Mouse (Mus musculus): ENCODE results near the gene Gm5737. TPM values are rescaled to one million over a fixed set of nuclear protein-coding genes. Genes with fewer than 3 reads are reported as not detected.

Gene Gm5737
- polyA plus RNA-seq (2015; fragmentation: Nextera tagmentation; extraction: Ambion mirVana) = 0.30 and 0.56 TPM in 2 replicates

GRCm38 (mm10) chr7:120811834-120812415, at the start of gene Gm5737:
Gm5737 (plus strand) TSS chr7:120812365.

GRCm38 (mm10) chr7:120842345-120843036, 30.3 kb downstream of the Gm5737 start, which contains the start of gene Eef2k:
Eef2k (plus strand) TSS chr7:120842831.

Other genes with a start within 250 kb of the Gm5737 start
- 464 and 493 TPM in 2 replicates for gene Uqcrc2, start 177.2 kb upstream of the Gm5737 start, polyA plus RNA-seq (2015; fragmentation: Nextera tagmentation; extraction: Ambion mirVana)
- 0.21 and 0.52 TPM in 2 replicates for gene Pdzd9, start 142.0 kb upstream of the Gm5737 start, polyA plus RNA-seq (2015; fragmentation: Nextera tagmentation; extraction: Ambion mirVana)
- 8.5 and 10.4 TPM in 2 replicates for gene Mosmo, start 134.7 kb upstream of the Gm5737 start, polyA plus RNA-seq (2015; fragmentation: Nextera tagmentation; extraction: Ambion mirVana)
- gene Vwa3a, start 73.0 kb upstream of the Gm5737 start, polyA plus RNA-seq (2015; fragmentation: Nextera tagmentation; extraction: Ambion mirVana) = 0.13 and 0.24 TPM in 2 replicates
- 48.3 and 52.4 TPM in 2 replicates for gene Eef2k, start 30.5 kb downstream of the Gm5737 start, polyA plus RNA-seq (2015; fragmentation: Nextera tagmentation; extraction: Ambion mirVana)
- 14.5 TPM in 2 replicates for gene Polr3e, start 105.4 kb downstream of the Gm5737 start, polyA plus RNA-seq (2015; fragmentation: Nextera tagmentation; extraction: Ambion mirVana)
- gene Cdr2, start 169.9 kb downstream of the Gm5737 start, polyA plus RNA-seq (2015; fragmentation: Nextera tagmentation; extraction: Ambion mirVana) = 3.3 and 4.5 TPM in 2 replicates
- 0.13 and 0.21 TPM in 2 replicates for gene Mfsd13b, start 170.1 kb downstream of the Gm5737 start, polyA plus RNA-seq (2015; fragmentation: Nextera tagmentation; extraction: Ambion mirVana)
- 55.4 and 67.1 TPM in 2 replicates for gene Mettl9, start 222.1 kb downstream of the Gm5737 start, polyA plus RNA-seq (2015; fragmentation: Nextera tagmentation; extraction: Ambion mirVana)